Mouse (Mus musculus) hindbrain, embryonic 16.5 days (tissue): ENCODE data around the gene Akap8. TPM values are rescaled to one million over a fixed set of nuclear protein-coding genes. Genes with fewer than 3 reads are reported as not detected.

Experiments
- ATAC-seq: fragments of 200-750 bp; cut with Nextera tagmentation; 2 replicates; pipeline ENCODE4 v1.8.0; 2017; ENCODE audit warnings: moderate TSS enrichment, moderate library complexity
- H3K27ac ChIP-seq: fragments of 300-500 bp; sonication (generic); 2 replicates; pipeline ENCODE4 v1.5.1; 2014; ENCODE audit warnings: low read depth, mild to moderate bottlenecking, control low read depth, low read length, moderate library complexity
- H3K27me3 ChIP-seq: fragments of 300-500 bp; sonication (generic); replicated peaks from 2 replicates; pipeline ENCODE4 v1.6.1; 2014; ENCODE audit warnings: low read length; ENCODE audit not compliant: control insufficient read depth, insufficient read depth
- H3K36me3 ChIP-seq: fragments of 300-500 bp; sonication (generic); 2 replicates; pipeline ENCODE4 v1.6.1; 2014; ENCODE audit warnings: mild to moderate bottlenecking, low read length, moderate library complexity, mixed read lengths; ENCODE audit not compliant: control insufficient read depth, insufficient read depth
- H3K4me1 ChIP-seq: fragments of 300-500 bp; sonication (generic); 2 replicates; pipeline ENCODE4 v1.6.1; 2014; ENCODE audit warnings: low read depth, low read length; ENCODE audit not compliant: control insufficient read depth, insufficient read depth
- H3K4me2 ChIP-seq: fragments of 300-500 bp; sonication (generic); 2 replicates; pipeline ENCODE4 v1.6.1; 2014; ENCODE audit warnings: mild to moderate bottlenecking, low read length, control low read depth, moderate library complexity
- H3K4me3 ChIP-seq: fragments of 300-500 bp; sonication (generic); 2 replicates; pipeline ENCODE4 v1.5.1; 2014; ENCODE audit warnings: mild to moderate bottlenecking, low read length, control low read depth, moderate library complexity
- H3K9ac ChIP-seq: fragments of 300-500 bp; sonication (generic); 2 replicates; pipeline ENCODE4 v1.6.1; 2014; ENCODE audit warnings: low read depth, mild to moderate bottlenecking, control low read depth, low read length, moderate library complexity
- H3K9me3 ChIP-seq: fragments of 300-500 bp; sonication (generic); 2 replicates; pipeline ENCODE4 v1.6.1; 2014; ENCODE audit warnings: mild to moderate bottlenecking, low read length, moderate library complexity; ENCODE audit not compliant: control insufficient read depth
- WGBS: fragments of 180-500 bp; shearing (Covaris S2); extraction: QIAGEN DNeasy Blood & Tissue Kit; methylation state at CpG from one replicate; pipeline ENCODE4 v1.1.7; 2014; 5-methylcytosine and 5-hydroxymethylcytosine counted together
- polyA plus RNA-seq: library from polyadenylated mRNA; unstranded; fragments of >200 nt; fragmentation: Nextera tagmentation; extraction: Ambion mirVana; gene quantifications from 2 replicates; pipeline ENCODE4 v1.2.1, GENCODE M21; 2015

The Akap8 gene
- polyA plus RNA-seq, 1 experiment from 2014 or later: 84.7 TPM

GRCm38 (mm10) chr17:32307963-32308362 lies 13.1 kb downstream of the Akap8 start:
- Histone ChIP-seq H3K9ac (no peak overlapping the region), H3K9me3 (no peaks in the 10 kb centered on the region), H3K4me2 (no peak overlapping the region), H3K4me3 (no peak overlapping the region), H3K36me3 (peaks cover 72% of the 10 kb centered on the region), H3K27ac (no peak overlapping the region), H3K27me3 (no peaks in the 10 kb centered on the region), H3K4me1 (no peaks in the 10 kb centered on the region)
- ATAC-seq: no peak
- 94% methylated on average over 4 of the region's 4 CpGs for WGBS

DNA sequence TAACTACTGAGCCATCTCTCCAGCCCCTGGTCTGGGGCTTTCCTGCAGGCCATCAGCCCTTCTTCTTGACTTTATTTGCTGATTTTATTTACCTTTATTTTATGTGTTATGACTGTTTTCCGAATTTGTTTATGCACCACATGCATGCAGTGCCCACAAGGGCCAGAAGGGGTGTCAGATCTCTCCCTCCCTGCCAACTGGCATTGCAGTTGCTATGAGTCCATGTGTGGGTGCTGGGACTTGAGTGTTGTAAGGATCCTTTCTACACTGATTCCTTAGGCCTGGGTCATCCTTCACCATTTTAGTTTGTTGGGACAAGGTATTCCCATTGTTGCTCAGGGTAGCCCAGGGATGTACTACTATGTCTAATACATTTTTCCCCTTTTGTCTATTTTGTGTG lies 22.9 kb downstream of the Akap8 start:
- Histone ChIP-seq H3K9ac (no peak overlapping the region), H3K9me3 (no peaks in the 10 kb centered on the region), H3K27me3 (no peaks in the 10 kb centered on the region), H3K4me2 (no peak overlapping the region), H3K4me1 (no peaks in the 10 kb centered on the region), H3K36me3 (no peaks in the 10 kb centered on the region), H3K4me3 (no peak overlapping the region), H3K27ac (no peak overlapping the region)
- WGBS: 86% methylated on average over 1 of the region's 1 CpGs
- ATAC-seq: no peak

GRCm38 (mm10) chr17:32295901-32296300 lies 25.1 kb downstream of the Akap8 start:
- ATAC-seq: no peak
- no peaks in the 10 kb centered on the region for H3K27me3 ChIP-seq
- no peak overlapping the region for H3K4me2 ChIP-seq
- no peaks in the 10 kb centered on the region for H3K4me1 ChIP-seq
- H3K9ac ChIP-seq: no peak overlapping the region
- WGBS: 81% methylated on average over 2 of the region's 2 CpGs
- no peak overlapping the region for H3K27ac ChIP-seq
- H3K36me3 ChIP-seq: no peaks in the 10 kb centered on the region
- H3K4me3 ChIP-seq: no peak overlapping the region
- no peaks in the 10 kb centered on the region for H3K9me3 ChIP-seq

GRCm38 (mm10) chr17:32295160-32295559 lies 25.9 kb downstream of the Akap8 start:
- no peak overlapping the region for H3K4me2 ChIP-seq
- H3K9ac ChIP-seq: no peak overlapping the region
- H3K4me3 ChIP-seq: no peak overlapping the region
- H3K9me3 ChIP-seq: no peaks in the 10 kb centered on the region
- WGBS: 87% methylated on average over 4 of the region's 4 CpGs
- no peak overlapping the region for H3K27ac ChIP-seq
- no peak for ATAC-seq
- no peaks in the 10 kb centered on the region for H3K4me1 ChIP-seq
- no peaks in the 10 kb centered on the region for H3K27me3 ChIP-seq
- H3K36me3 ChIP-seq: no peaks in the 10 kb centered on the region

GRCm38 (mm10) chr17:32285138-32285670 lies 35.8 kb downstream of the Akap8 start:
- H3K9me3 ChIP-seq: no peaks in the 10 kb centered on the region
- peaks cover 24% of the 10 kb centered on the region for H3K4me1 ChIP-seq
- H3K27me3 ChIP-seq: no peaks in the 10 kb centered on the region
- peak overlapping the region; percentile 98 for H3K9ac ChIP-seq
- WGBS: 49% methylated on average over 6 of the region's 6 CpGs
- H3K4me2 ChIP-seq: peak overlapping the region; percentile 77
- H3K4me3 ChIP-seq: peak overlapping the region; percentile 60
- H3K27ac ChIP-seq: peak overlapping the region; percentile 100
- H3K36me3 ChIP-seq: no peaks in the 10 kb centered on the region
- no peak for ATAC-seq

DNA sequence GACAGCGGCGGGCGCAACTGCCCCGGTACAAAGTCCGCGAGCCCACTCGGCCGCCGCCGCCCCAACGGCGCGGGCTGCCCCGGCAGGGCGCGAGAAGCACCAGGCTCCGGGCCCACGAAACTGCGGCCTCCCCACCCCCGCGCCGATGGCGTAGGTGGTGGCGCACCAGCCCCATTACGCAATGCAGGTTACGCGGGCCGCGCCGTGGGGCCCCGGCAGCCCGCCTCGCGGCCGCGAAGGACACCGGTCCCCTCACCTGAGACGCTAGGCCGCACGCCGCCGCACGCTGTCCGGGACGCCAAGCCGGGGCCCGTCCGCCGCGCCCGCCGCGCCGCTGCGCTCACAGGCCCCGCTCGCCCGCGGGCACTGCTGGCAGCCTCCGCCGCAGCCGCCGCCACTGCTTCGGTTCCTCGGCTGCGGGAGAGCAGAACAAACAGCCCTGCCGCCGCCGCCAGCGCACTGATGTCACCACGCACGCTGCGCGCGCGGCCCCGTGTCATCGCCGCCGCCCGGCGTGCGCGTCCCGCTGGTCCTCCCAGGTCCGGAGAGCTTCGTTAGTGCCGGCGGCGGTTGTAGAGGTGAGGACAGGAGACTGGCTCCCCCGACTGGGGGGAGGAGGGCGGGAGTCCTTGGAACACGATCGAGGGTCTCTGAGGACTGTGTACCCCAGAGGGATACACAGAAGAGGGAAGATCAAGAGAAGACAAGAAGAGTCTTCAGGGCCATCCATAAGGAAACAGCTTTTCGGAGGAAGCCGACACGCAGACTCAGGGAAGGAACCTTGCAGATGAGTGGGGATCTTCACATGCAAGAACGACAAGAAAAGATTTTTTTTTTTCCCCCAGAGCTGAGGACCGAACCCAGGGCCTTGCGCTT lies 36.5 kb downstream of the Akap8 start, which contains the start of gene Brd4:
TSS of gene Brd4 (minus strand) at position 461 of the 876 bp plus-strand sequence.
- peak within 1 kb of the TSS; percentile 60 for H3K4me3 ChIP-seq
- H3K4me1 ChIP-seq: peaks cover 24% of the 10 kb centered on the region
- peak within 1 kb of the TSS; percentile 77 for H3K4me2 ChIP-seq
- WGBS: under 1% methylated on average over 56 of the region's 100 CpGs
- peak; percentile 92 for ATAC-seq
- H3K36me3 ChIP-seq: no peaks in the 10 kb centered on the region
- H3K9ac ChIP-seq: peak within 1 kb of the TSS; percentile 98
- no peaks in the 10 kb centered on the region for H3K27me3 ChIP-seq
- no peaks in the 10 kb centered on the region for H3K9me3 ChIP-seq
- H3K27ac ChIP-seq: peak within 1 kb of the TSS; percentile 100

DNA sequence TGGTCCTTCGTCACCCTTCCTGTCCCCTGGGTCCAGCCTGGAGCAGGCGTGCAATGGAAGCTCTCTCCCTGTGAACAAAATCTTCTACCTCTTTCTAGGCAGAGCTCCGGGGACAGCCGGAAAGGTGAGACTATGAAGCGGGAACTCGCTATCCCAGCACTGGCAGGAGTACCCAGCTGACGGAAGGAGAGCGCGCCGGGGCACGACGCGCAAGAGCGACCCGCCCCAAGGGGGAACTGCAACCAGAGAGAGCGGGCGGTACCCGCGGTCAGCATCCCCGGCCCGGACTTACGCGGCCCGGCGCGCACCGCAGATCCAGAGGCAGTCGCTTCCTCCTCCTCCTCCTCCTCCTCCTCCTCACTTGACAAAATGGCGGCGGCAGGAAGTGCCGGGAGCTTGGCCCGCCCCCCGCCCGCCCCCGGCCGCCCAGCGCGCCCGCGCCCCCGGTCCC lies 37.2 kb downstream of the Akap8 start:
- ATAC-seq: peak; percentile 66
- H3K9me3 ChIP-seq: no peaks in the 10 kb centered on the region
- 2% methylated on average over 19 of the region's 41 CpGs for WGBS
- H3K36me3 ChIP-seq: no peaks in the 10 kb centered on the region
- H3K27me3 ChIP-seq: no peaks in the 10 kb centered on the region
- H3K4me2 ChIP-seq: peak overlapping the region; percentile 77
- peak overlapping the region; percentile 60 for H3K4me3 ChIP-seq
- peak overlapping the region; percentile 98 for H3K9ac ChIP-seq
- peaks cover 24% of the 10 kb centered on the region for H3K4me1 ChIP-seq
- H3K27ac ChIP-seq: peak overlapping the region; percentile 100

- peak overlapping the region; percentile 98 for H3K9ac ChIP-seq
- H3K36me3 ChIP-seq: no peaks in the 10 kb centered on the region
- ATAC-seq: peak; percentile 1; the same call in 1 of the 2 replicates
- H3K4me3 ChIP-seq: peak overlapping the region; percentile 60
- no peaks in the 10 kb centered on the region for H3K27me3 ChIP-seq
- WGBS: 9% methylated on average over 7 of the region's 7 CpGs
- H3K4me1 ChIP-seq: peaks cover 24% of the 10 kb centered on the region
- no peaks in the 10 kb centered on the region for H3K9me3 ChIP-seq
- H3K27ac ChIP-seq: peak overlapping the region; percentile 100
- peak overlapping the region; percentile 77 for H3K4me2 ChIP-seq
Measured at GRCm38 (mm10) chr17:32283341-32283740, 37.7 kb downstream of the Akap8 start.

- WGBS: 74% methylated on average over 4 of the region's 4 CpGs
- no peak overlapping the region for H3K4me3 ChIP-seq
- no peak overlapping the region for H3K9ac ChIP-seq
- H3K4me1 ChIP-seq: peaks cover 19% of the 10 kb centered on the region
- H3K27me3 ChIP-seq: no peaks in the 10 kb centered on the region
- no peak overlapping the region for H3K4me2 ChIP-seq
- no peaks in the 10 kb centered on the region for H3K36me3 ChIP-seq
- ATAC-seq: no peak
- H3K27ac ChIP-seq: no peak overlapping the region
- no peaks in the 10 kb centered on the region for H3K9me3 ChIP-seq
Measured at GRCm38 (mm10) chr17:32281611-32282310, 39.3 kb downstream of the Akap8 start.
